Mouse (Mus musculus): ENCODE measurements around the gene Cabcoco1.
A peak's percentile ranks its signal among the peaks of the same experiment; 100 is the strongest.

Cabcoco1 gene

DNA sequence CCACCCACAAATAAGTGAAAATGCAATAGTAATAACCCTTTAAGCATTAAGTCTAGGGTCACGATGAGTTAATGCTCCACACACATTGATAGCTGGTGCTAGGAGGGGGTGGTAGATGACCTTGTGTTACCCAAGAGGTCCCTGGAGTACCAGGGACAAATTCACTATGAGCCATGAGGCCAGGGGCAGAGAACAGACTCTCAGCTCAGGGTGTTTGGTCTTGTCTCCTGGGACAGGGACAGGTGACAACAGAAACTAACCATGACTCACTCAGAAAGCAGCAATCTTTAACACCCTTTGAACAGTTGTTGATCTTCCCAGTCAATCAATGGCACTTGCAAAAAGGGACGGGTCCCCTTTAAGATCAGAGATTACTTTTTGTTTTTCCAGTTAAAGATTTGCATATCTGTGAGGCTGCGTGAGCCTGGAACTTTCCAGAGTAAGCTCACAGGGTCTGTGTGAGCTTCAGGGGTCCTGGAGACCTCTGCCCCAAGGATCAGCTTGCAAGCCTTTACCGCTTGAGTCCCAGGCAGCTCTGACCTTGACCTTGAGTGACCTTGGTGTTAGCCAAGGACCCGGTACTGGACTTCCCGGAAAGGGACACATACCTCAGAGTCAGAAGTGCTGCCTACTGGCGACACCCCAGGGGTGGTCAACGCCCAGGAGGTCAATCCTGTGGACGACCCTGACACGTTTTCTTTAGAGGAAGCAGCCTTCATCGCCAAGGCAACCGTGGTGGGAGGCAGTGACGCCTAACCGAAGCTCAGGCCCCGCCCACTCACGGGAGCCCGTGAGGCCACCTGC lies at the start of gene Cabcoco1:
TSS of gene Cabcoco1 (minus strand) at position 758 of the 804 bp plus-strand sequence.
- peak; percentile 35 for DNase-seq (ENCODE audit: low spot score)

GRCm38 (mm10) chr10:68589530-68590252 lies 48.0 kb upstream of the Cabcoco1 start:
- DNase-seq (ENCODE audit: low spot score) = no peak

- no peak for DNase-seq (ENCODE audit: low spot score)
These were observed 45.8 kb upstream of the Cabcoco1 start for GRCm38 (mm10) chr10:68587416-68588040.

DNA sequence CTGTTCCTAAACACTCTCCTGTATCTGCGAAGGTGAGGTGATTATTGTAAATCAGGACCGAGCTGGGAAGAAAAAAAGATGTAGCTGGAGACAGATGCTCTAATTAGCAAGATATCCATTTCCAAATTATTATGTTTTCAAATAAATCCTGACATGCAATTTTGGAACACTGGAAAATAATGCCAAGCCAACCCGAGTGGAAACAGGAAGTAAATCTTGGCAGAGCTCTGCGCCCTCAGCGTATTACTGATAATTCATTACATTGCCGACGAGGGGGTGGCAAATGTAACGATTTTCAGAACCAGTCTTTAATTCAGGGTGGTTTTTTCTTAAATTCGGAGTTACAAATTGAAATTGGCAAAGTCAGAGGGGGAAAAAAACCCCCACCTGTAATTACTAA lies 35.6 kb upstream of the Cabcoco1 start:
- no peak for DNase-seq (ENCODE audit: low spot score)

GRCm38 (mm10) chr10:68568172-68568571 lies 26.5 kb upstream of the Cabcoco1 start:
- DNase-seq (ENCODE audit: low spot score) = no peak

DNA sequence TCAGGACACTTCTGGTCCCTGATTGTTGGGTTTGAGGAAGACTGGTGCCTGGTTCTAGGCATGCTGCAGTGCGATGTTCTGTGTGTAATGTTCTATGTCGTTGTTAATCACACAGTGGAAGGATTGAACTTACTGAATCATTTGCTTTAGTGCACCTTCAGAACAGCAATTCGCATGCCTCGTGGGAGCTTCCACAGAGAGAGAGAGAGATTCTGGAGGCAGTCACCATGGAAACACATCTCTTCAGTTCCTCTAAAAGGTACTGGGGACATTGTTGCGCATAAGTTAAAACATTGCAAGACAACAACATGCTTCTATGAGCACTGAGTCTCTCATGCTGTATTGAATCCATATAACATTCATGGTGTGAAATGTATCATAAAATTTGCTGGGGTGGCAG lies 20.6 kb upstream of the Cabcoco1 start:
- DNase-seq (ENCODE audit: low spot score) = no peak

GRCm38 (mm10) chr10:68558828-68559219 lies 17.1 kb upstream of the Cabcoco1 start:
- no peak for DNase-seq (ENCODE audit: low spot score)

DNA sequence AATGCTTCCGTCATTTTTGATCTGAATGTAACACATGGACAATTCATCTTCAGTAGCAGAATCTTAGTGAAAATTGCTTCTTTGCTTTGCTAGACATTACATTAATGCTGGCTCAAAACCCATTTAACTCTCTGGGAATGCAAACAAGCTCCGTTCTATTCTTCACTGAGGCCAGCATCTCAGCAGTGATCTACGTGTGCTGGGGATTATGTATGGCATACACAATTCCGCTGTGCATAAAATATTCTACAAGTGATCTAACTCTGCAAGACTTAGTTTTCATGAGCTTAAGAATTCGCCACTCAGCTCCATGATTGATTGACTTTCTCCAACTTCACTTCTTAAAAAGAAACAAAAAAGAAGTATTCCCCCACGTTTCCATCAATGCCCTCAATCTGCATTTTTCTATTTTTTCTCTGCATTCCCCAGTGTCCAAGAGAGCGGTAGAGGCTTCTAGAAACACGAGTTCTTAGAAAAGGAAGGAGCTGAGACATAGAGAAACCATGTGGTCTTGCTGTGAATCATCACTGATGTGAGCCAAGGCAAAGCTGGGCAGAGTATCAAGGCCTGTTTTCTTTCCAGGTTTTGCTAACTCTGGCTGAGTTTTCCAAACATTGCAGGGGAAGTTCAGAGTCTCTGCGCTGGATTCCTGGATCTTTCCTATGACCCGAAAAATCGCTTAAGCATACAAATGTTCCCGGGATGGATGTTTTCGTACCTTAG lies 16.6 kb upstream of the Cabcoco1 start:
- DNase-seq (ENCODE audit: low spot score) = peak; percentile 41

GRCm38 (mm10) chr10:68553677-68554076 lies 12.0 kb upstream of the Cabcoco1 start:
- DNase-seq (ENCODE audit: low spot score) = no peak

GRCm38 (mm10) chr10:68552556-68552955 lies 10.9 kb upstream of the Cabcoco1 start:
- DNase-seq (ENCODE audit: low spot score) = no peak

GRCm38 (mm10) chr10:68551316-68551715 lies 9.6 kb upstream of the Cabcoco1 start:
- DNase-seq (ENCODE audit: low spot score) = no peak

DNA sequence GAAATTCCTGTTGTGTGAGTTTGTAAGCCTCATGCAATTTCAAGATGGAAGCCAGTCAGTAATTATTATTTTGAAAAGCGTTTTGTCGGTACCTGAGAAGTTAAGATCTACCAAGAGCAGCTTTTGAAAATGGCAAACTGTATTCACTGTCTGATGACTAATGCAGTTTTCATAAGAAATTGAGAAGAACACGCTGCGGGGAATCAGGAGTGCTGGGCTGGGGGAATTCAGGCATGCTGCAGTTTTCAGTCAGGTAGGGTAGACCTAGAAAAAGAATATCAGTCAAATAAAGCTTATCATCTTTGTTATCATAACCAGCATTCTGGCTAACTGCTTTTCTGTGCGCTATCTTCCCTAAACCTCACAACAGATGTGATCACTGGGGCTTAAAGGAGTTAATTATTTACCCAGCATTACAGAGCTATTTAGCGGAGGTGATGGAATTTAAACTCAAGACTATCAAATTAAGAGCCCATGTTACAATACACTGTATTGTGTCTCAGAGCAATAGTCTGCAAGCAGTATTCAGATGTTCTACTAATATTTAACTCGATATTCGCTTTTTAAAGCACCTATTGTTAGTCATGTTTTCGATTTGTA lies 9.1 kb upstream of the Cabcoco1 start:
- DNase-seq (ENCODE audit: low spot score) = no peak

GRCm38 (mm10) chr10:68543107-68543506 lies 1.4 kb upstream of the Cabcoco1 start:
- DNase-seq (ENCODE audit: low spot score) = no peak

- DNase-seq (ENCODE audit: low spot score) = no peak
These were observed 286 bp upstream of the Cabcoco1 start for GRCm38 (mm10) chr10:68541943-68542420.

DNA sequence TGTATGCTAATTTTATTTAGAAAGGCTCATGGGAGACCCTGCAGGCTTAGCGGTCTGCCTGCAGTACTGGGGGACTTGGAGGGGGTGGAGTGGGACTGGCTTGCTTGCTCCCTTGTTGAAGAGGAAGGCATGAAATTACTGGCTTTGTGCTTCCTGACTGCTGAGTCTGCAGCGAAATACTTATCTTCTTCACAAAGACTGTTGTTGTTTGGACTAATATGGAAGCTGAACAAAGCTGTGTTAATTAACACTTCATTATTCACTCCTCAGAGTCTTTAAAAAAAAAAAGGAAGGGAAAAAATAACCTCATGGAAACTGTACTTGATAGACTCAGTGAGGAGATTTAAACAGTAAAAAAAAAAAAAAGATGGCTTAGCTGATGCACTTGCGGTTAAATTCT lies 1.1 kb downstream of the Cabcoco1 start:
- DNase-seq (ENCODE audit: low spot score) = no peak

DNA sequence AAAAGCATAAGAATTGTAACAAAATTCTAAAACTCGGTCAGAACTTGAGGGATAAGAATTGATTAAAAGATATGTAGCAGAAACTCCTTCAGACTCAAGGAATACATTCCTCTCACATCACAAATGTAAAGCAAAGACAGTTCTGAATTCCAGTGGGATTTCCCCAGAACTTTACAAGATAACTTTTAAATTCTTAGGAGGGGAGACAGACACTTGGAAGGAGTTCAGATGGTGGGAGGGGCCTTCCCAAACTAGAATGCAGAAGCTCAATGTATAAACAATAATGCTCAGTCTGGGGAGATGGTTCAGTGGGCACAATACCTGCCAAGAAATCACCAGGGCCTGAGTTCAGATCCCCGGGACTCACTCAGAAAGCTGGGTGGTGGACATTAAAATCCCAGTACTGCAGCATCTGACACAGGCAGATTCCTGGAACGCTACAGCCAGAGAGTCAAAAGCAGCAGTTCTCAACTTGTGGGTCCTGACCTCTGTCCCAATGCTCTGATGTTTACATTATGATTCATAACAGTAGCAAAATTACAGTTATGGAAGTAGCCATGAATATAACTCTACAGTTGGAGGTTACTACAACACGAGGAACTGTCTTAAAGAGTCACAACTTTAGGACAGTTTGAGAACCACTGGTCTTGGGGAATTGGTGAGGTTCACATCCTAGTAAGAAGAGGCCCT lies 4.3 kb downstream of the Cabcoco1 start:
- DNase-seq (ENCODE audit: low spot score) = no peak

DNA sequence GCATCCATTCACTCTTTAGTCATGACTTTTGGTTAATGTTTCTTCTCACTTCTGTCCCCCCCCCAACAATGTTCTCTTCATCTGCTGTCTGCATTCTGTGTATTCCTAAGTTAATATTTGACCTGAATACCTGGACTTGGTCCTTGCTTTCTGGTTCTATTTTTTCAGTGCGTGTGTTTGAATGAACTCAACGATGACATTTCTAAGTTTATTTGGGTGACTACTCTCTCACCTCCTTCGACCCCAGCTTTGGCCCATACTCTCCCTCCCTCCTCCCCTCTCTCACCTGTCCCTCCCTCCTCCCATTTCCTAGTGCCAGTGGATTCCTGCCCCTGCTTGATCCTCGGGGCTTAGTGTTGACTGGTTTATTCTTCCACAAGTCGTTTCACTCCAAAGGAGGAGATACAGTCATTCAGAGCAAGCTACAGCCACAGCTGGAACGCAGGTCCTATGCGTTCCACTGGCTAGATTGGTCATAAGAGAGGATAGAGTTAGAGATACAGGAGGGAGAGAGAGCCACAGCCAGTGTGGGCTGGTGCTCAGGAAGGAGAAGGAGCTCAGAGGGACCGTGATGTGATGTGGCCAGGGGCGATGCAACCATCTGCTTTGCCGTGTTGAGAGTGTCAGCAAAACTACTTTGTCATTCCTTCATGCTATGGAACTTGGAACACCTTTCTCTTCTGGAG lies 12.2 kb downstream of the Cabcoco1 start:
- DNase-seq (ENCODE audit: low spot score) = no peak

- DNase-seq (ENCODE audit: low spot score) = no peak
These were observed 12.7 kb downstream of the Cabcoco1 start for GRCm38 (mm10) chr10:68528958-68529357.

DNA sequence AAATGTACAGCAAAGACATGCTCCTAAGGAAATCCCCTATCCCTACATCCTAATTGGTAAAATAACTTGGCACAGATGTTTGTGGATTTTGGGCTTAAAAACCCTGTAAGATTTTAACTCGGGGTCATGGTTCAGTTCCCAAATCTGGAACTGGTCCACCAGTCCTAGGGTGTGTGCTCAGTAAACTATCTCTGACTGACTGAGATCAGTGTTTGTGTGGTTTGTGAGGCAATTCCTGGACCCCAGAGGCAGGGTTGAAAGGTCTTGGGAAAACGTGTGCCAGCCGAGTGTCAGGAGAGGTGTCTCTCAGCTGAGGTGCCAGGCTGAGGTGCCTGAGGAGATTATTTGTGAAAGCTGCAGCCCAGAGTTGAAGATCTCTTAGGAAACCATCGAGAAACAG lies 19.6 kb downstream of the Cabcoco1 start:
- no peak for DNase-seq (ENCODE audit: low spot score)

- DNase-seq (ENCODE audit: low spot score) = no peak
These were observed 29.2 kb downstream of the Cabcoco1 start for GRCm38 (mm10) chr10:68512433-68513019.
